Mouse (Mus musculus) heart, embryonic 11.5 days (tissue): ENCODE measurements around the gene Runx1. TPM values are rescaled to one million over a fixed set of nuclear protein-coding genes. Genes with fewer than 3 reads are reported as not detected.

Source experiments
- ATAC-seq: fragments of 200-750 bp; cut with Nextera tagmentation; replicated peaks from 2 replicates; pipeline ENCODE4 v1.8.0; 2017; ENCODE audit warnings: moderate library complexity; ENCODE audit not compliant: insufficient number of reproducible peaks, low FRiP score, low TSS enrichment
- H3K27ac ChIP-seq: fragments of 300-500 bp; sonication (generic); 2 replicates; pipeline ENCODE4 v1.5.1; 2014; ENCODE audit warnings: mild to moderate bottlenecking, low read depth, low read length
- H3K27me3 ChIP-seq: fragments of 300-500 bp; sonication (generic); 2 replicates; pipeline ENCODE4 v1.6.1; 2014; ENCODE audit warnings: mild to moderate bottlenecking, low read length, mixed read lengths; ENCODE audit not compliant: control insufficient read depth, insufficient read depth
- H3K36me3 ChIP-seq: fragments of 300-500 bp; sonication (generic); 2 replicates; pipeline ENCODE4 v1.6.1; 2014; ENCODE audit warnings: mild to moderate bottlenecking, low read length, moderate library complexity, mixed read lengths; ENCODE audit not compliant: control insufficient read depth, insufficient read depth
- H3K4me1 ChIP-seq: fragments of 300-500 bp; sonication (generic); 2 replicates; pipeline ENCODE4 v1.6.1; 2014; ENCODE audit warnings: low read length; ENCODE audit not compliant: control insufficient read depth, insufficient read depth
- H3K4me2 ChIP-seq: fragments of 300-500 bp; sonication (generic); 2 replicates; pipeline ENCODE4 v1.6.1; 2014; ENCODE audit warnings: mild to moderate bottlenecking, moderate library complexity
- H3K4me3 ChIP-seq: fragments of 300-500 bp; sonication (generic); 2 replicates; pipeline ENCODE4 v1.5.1; 2014; ENCODE audit warnings: low read depth, low read length
- H3K9ac ChIP-seq: fragments of 300-500 bp; sonication (generic); 2 replicates; pipeline ENCODE4 v1.6.1; 2014; ENCODE audit warnings: mild to moderate bottlenecking, low read depth, low read length, moderate library complexity
- H3K9me3 ChIP-seq: fragments of 300-500 bp; sonication (generic); replicated peaks from 2 replicates; pipeline ENCODE4 v1.6.1; 2016; ENCODE audit warnings: low read length; ENCODE audit not compliant: control insufficient read depth
- WGBS: fragments of 180-500 bp; shearing (Covaris S2); extraction: QIAGEN DNeasy Blood & Tissue Kit; methylation state at CpG from one replicate; pipeline ENCODE4 v1.1.7; 2014; ENCODE audit not compliant: insufficient replicate concordance; 5-methylcytosine and 5-hydroxymethylcytosine counted together
- polyA plus RNA-seq: library from polyadenylated mRNA; unstranded; fragments of >200 nt; fragmentation: Nextera tagmentation; extraction: Ambion mirVana; gene quantifications from 2 replicates; pipeline ENCODE4 v1.2.1, GENCODE M21; 2014

The Runx1 gene
- polyA plus RNA-seq, 1 experiment from 2014 or later = 2.5 TPM

- Histone ChIP-seq H3K27ac (no peak overlapping the region), H3K4me3 (no peak overlapping the region), H3K9me3 (no peaks in the 10 kb centered on the region), H3K9ac (no peak overlapping the region), H3K27me3 (peaks cover 55% of the 10 kb centered on the region), H3K4me2 (no peak overlapping the region), H3K4me1 (no peaks in the 10 kb centered on the region), H3K36me3 (no peaks in the 10 kb centered on the region)
- no peak for ATAC-seq
- WGBS = 65% methylated on average over 7 of the region's 7 CpGs
These were observed 120.1 kb downstream of the Runx1 start for GRCm38 (mm10) chr16:92705564-92706458.

- 88% methylated on average over 2 of the region's 2 CpGs for WGBS
- no peak for ATAC-seq
- Histone ChIP-seq H3K36me3 (no peaks in the 10 kb centered on the region), H3K27ac (no peak overlapping the region), H3K9me3 (no peaks in the 10 kb centered on the region), H3K4me3 (no peak overlapping the region), H3K27me3 (peaks cover 70% of the 10 kb centered on the region), H3K4me2 (no peak overlapping the region), H3K9ac (no peak overlapping the region), H3K4me1 (no peaks in the 10 kb centered on the region)
These were observed 122.1 kb downstream of the Runx1 start for GRCm38 (mm10) chr16:92703850-92704249.

- Histone ChIP-seq H3K27me3 (peaks cover 68% of the 10 kb centered on the region), H3K27ac (no peak overlapping the region), H3K4me1 (peaks cover 16% of the 10 kb centered on the region), H3K4me2 (peak overlapping the region; percentile 99), H3K9me3 (no peaks in the 10 kb centered on the region), H3K9ac (no peak overlapping the region), H3K4me3 (peak overlapping the region; percentile 56), H3K36me3 (no peaks in the 10 kb centered on the region)
- ATAC-seq = no peak
- 2% methylated on average over 27 of the region's 27 CpGs for WGBS
These were observed 126.2 kb downstream of the Runx1 start for GRCm38 (mm10) chr16:92699531-92700397.

GRCm38 (mm10) chr16:92698612-92698998 lies 127.3 kb downstream of the Runx1 start:
- peak overlapping the region; percentile 69; the same call in 1 of the 2 replicates for H3K9ac ChIP-seq
- peak overlapping the region; percentile 56 for H3K4me3 ChIP-seq
- no peaks in the 10 kb centered on the region for H3K9me3 ChIP-seq
- H3K36me3 ChIP-seq = no peaks in the 10 kb centered on the region
- H3K27me3 ChIP-seq = peaks cover 71% of the 10 kb centered on the region
- WGBS = under 1% methylated on average over 26 of the region's 26 CpGs
- ATAC-seq = peak; percentile 72
- H3K4me2 ChIP-seq = peak overlapping the region; percentile 99
- H3K27ac ChIP-seq = no peak overlapping the region; the same call in 1 of the 2 replicates
- peaks cover 16% of the 10 kb centered on the region for H3K4me1 ChIP-seq

GRCm38 (mm10) chr16:92697737-92698611 lies 128.0 kb downstream of the Runx1 start:
- peak; percentile 32 for ATAC-seq
- Histone ChIP-seq H3K9ac (peak overlapping the region; percentile 69), H3K4me2 (peak overlapping the region; percentile 99), H3K4me3 (peak overlapping the region; percentile 56), H3K4me1 (peaks cover 16% of the 10 kb centered on the region), H3K27ac (peak overlapping the region; percentile 23), H3K27me3 (peaks cover 71% of the 10 kb centered on the region), H3K36me3 (no peaks in the 10 kb centered on the region), H3K9me3 (no peaks in the 10 kb centered on the region)
- WGBS = under 1% methylated on average over 48 of the region's 48 CpGs

- under 1% methylated on average over 52 of the region's 53 CpGs for WGBS
- Histone ChIP-seq H3K27ac (peak overlapping the region; percentile 23), H3K27me3 (peaks cover 75% of the 10 kb centered on the region), H3K9me3 (no peaks in the 10 kb centered on the region), H3K36me3 (no peaks in the 10 kb centered on the region), H3K4me3 (peak overlapping the region; percentile 56), H3K9ac (peak overlapping the region; percentile 69), H3K4me2 (peak overlapping the region; percentile 99), H3K4me1 (peaks cover 16% of the 10 kb centered on the region)
- peak; percentile 94 for ATAC-seq
These were observed 128.7 kb downstream of the Runx1 start for GRCm38 (mm10) chr16:92697227-92697736.

GRCm38 (mm10) chr16:92696411-92697015 lies 129.4 kb downstream of the Runx1 start:
- Histone ChIP-seq H3K36me3 (no peaks in the 10 kb centered on the region), H3K4me2 (peak overlapping the region; percentile 99), H3K4me3 (peak overlapping the region; percentile 56), H3K27ac (no peak overlapping the region), H3K9me3 (no peaks in the 10 kb centered on the region), H3K9ac (no peak overlapping the region), H3K27me3 (peaks cover 74% of the 10 kb centered on the region), H3K4me1 (peaks cover 16% of the 10 kb centered on the region)
- ATAC-seq = no peak
- WGBS = under 1% methylated on average over 24 of the region's 24 CpGs
